Mouse (Mus musculus) forebrain, embryonic 10.5 days (tissue): ENCODE measurements at regions not wholly inside any gene's neighbourhood (a gene's known extent, or its start where the extent isn't known, plus 50 kb on each side); places are given as distances from the start of the nearest gene placed in this dataset.
A peak's percentile ranks its signal among the peaks of the same experiment; 100 is the strongest.

ENCODE experiments used
- DNase-seq: peaks from one replicate; pipeline ENCODE4 v3.0.0-alpha.2; 2017; ENCODE audit warnings: low spot score; ENCODE audit errors: extremely low spot score
- H3K27ac ChIP-seq: fragments of 300-500 bp; sonication (generic); 2 replicates; pipeline ENCODE4 v1.5.1; 2016; ENCODE audit warnings: mild to moderate bottlenecking
- H3K27me3 ChIP-seq: fragments of 300-500 bp; sonication (generic); 2 replicates; pipeline ENCODE4 v1.6.1; 2016; ENCODE audit warnings: mild to moderate bottlenecking; ENCODE audit not compliant: poor library complexity, severe bottlenecking
- H3K36me3 ChIP-seq: fragments of 300-500 bp; sonication (generic); replicated peaks from 2 replicates; pipeline ENCODE4 v1.6.1; 2016; ENCODE audit warnings: mild to moderate bottlenecking, moderate library complexity
- H3K4me1 ChIP-seq: fragments of 300-500 bp; sonication (generic); 2 replicates; pipeline ENCODE4 v1.6.1; 2016
- H3K4me3 ChIP-seq: fragments of 300-500 bp; sonication (generic); 2 replicates; pipeline ENCODE4 v1.5.1; 2016; ENCODE audit warnings: mild to moderate bottlenecking, moderate library complexity
- H3K9me3 ChIP-seq: fragments of 300-500 bp; sonication (generic); 2 replicates; pipeline ENCODE4 v1.6.1; 2016; ENCODE audit warnings: mild to moderate bottlenecking, moderate library complexity
- WGBS: fragments of 180-500 bp; shearing (Covaris S2); methylation state at CpG from one replicate; pipeline ENCODE4 v1.1.7; 2016; 5-methylcytosine and 5-hydroxymethylcytosine counted together

GRCm38 (mm10) chr4:33552856-33553255 is 242.7 kb downstream of the Rngtt start:
- Histone ChIP-seq H3K27ac (no peak overlapping the region), H3K4me1 (peaks cover 44% of the 10 kb centered on the region), H3K9me3 (peaks cover 6% of the 10 kb centered on the region; the same call in 1 of the 2 replicates), H3K36me3 (no peaks in the 10 kb centered on the region), H3K27me3 (peaks cover 17% of the 10 kb centered on the region), H3K4me3 (no peak overlapping the region)
- no peak for DNase-seq
- WGBS = 77% methylated on average over 9 of the region's 9 CpGs

DNA sequence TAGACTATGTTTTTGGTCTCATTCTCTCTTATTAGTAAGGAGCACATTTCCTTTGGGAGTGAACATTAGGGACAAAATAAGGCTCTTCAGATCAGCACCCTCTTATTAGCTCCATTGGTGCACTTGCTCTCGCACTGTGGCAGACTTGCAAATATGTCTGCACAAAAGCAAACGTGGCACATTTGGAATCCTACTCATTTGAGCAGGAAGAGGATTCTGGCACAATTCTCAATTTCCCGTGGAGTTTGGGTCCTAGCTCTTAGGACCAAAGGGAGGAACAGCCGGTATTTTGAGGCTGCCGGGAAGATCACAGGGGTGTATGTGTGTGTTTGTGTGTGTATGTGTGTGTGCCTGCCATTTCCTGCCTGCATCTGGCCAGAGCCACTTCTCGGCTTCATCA is 244.5 kb downstream of the Rngtt start:
- H3K4me3 ChIP-seq = no peak overlapping the region
- no peak overlapping the region for H3K27ac ChIP-seq
- H3K36me3 ChIP-seq = no peaks in the 10 kb centered on the region
- H3K4me1 ChIP-seq = peaks cover 37% of the 10 kb centered on the region
- 44% methylated on average over 6 of the region's 6 CpGs for WGBS
- peaks cover 6% of the 10 kb centered on the region; the same call in 1 of the 2 replicates for H3K9me3 ChIP-seq
- DNase-seq = no peak
- peaks cover 17% of the 10 kb centered on the region for H3K27me3 ChIP-seq

GRCm38 (mm10) chr4:33555231-33555933 is 245.3 kb downstream of the Rngtt start:
- peak overlapping the region; percentile 30 for H3K4me3 ChIP-seq

GRCm38 (mm10) chr4:33555966-33556365 is 245.9 kb downstream of the Rngtt start:
- WGBS = 32% methylated on average over 12 of the region's 12 CpGs
- H3K4me1 ChIP-seq = peaks cover 29% of the 10 kb centered on the region
- H3K36me3 ChIP-seq = no peaks in the 10 kb centered on the region
- peak overlapping the region; percentile 30 for H3K4me3 ChIP-seq
- DNase-seq = no peak
- 0 out of 2 replicates have a peak overlapping the region, but pooled peaks have one; percentile 51 for H3K27ac ChIP-seq
- H3K27me3 ChIP-seq = peaks cover 17% of the 10 kb centered on the region
- peaks cover 6% of the 10 kb centered on the region; the same call in 1 of the 2 replicates for H3K9me3 ChIP-seq

More at GRCm38 (mm10) chr4:33555231-33555933, 245.3 kb downstream of the Rngtt start:
- H3K27ac ChIP-seq = peak overlapping the region; percentile 51; the same call in 1 of the 2 replicates
- DNase-seq = peak; percentile 30
- peaks cover 29% of the 10 kb centered on the region for H3K4me1 ChIP-seq
- 3% methylated on average over 14 of the region's 14 CpGs for WGBS
- no peaks in the 10 kb centered on the region for H3K36me3 ChIP-seq
- peaks cover 6% of the 10 kb centered on the region; the same call in 1 of the 2 replicates for H3K9me3 ChIP-seq
- peaks cover 17% of the 10 kb centered on the region for H3K27me3 ChIP-seq

GRCm38 (mm10) chr4:33556661-33557540 is 246.8 kb downstream of the Rngtt start:
- peaks cover 29% of the 10 kb centered on the region for H3K4me1 ChIP-seq
- WGBS = 83% methylated on average over 12 of the region's 12 CpGs
- H3K27ac ChIP-seq = no peak overlapping the region
- peaks cover 6% of the 10 kb centered on the region; the same call in 1 of the 2 replicates for H3K9me3 ChIP-seq
- peaks cover 17% of the 10 kb centered on the region for H3K27me3 ChIP-seq
- no peaks in the 10 kb centered on the region for H3K36me3 ChIP-seq
- no peak overlapping the region for H3K4me3 ChIP-seq
- no peak for DNase-seq

- H3K4me1 ChIP-seq = no peaks in the 10 kb centered on the region
- WGBS = 79% methylated on average over 5 of the region's 5 CpGs
- no peaks in the 10 kb centered on the region for H3K27me3 ChIP-seq
- H3K36me3 ChIP-seq = no peaks in the 10 kb centered on the region
- no peaks in the 10 kb centered on the region for H3K9me3 ChIP-seq
- H3K27ac ChIP-seq = no peak overlapping the region
- H3K4me3 ChIP-seq = no peak overlapping the region
- no peak for DNase-seq
Observed at GRCm38 (mm10) chr4:33570274-33570673, 260.2 kb downstream of the Rngtt start.

DNA sequence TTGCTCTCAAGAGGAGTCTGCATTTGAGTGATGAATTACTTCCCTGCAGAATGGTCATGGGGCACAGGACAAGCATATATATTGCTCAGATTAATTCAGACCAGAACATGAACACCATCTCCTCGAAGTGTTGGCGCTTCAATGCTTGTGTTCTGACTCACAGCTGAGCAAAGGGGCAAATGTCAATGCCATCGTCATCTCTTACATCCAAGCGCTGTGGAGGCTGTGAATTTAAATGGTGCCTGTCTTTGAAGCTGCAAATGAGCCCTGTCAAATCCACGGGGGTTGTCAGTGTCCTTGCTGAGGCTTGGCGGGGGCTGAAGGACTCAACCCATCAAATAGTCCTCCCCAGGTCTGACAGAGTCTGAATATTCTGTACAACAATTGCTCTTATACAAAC is 261.2 kb downstream of the Rngtt start:
- H3K27me3 ChIP-seq = no peaks in the 10 kb centered on the region
- H3K36me3 ChIP-seq = no peaks in the 10 kb centered on the region
- H3K9me3 ChIP-seq = no peaks in the 10 kb centered on the region
- WGBS = 76% methylated on average over 6 of the region's 6 CpGs
- H3K4me3 ChIP-seq = no peak overlapping the region
- no peaks in the 10 kb centered on the region for H3K4me1 ChIP-seq
- no peak for DNase-seq
- no peak overlapping the region for H3K27ac ChIP-seq

GRCm38 (mm10) chr4:33577631-33578030 is 267.5 kb downstream of the Rngtt start:
- H3K9me3 ChIP-seq = peaks cover 11% of the 10 kb centered on the region; the same call in 1 of the 2 replicates
- no peaks in the 10 kb centered on the region for H3K27me3 ChIP-seq
- no peak overlapping the region for H3K27ac ChIP-seq
- WGBS = 93% methylated on average over 6 of the region's 6 CpGs
- H3K4me1 ChIP-seq = no peaks in the 10 kb centered on the region
- DNase-seq = no peak
- no peak overlapping the region for H3K4me3 ChIP-seq
- H3K36me3 ChIP-seq = no peaks in the 10 kb centered on the region

- no peak for DNase-seq
- Histone ChIP-seq H3K4me3 (no peak overlapping the region), H3K27me3 (no peaks in the 10 kb centered on the region), H3K27ac (no peak overlapping the region), H3K9me3 (peaks cover 11% of the 10 kb centered on the region; the same call in 1 of the 2 replicates), H3K36me3 (no peaks in the 10 kb centered on the region), H3K4me1 (0 out of 2 replicates have a peak, but pooled peaks cover 3% of the 10 kb centered on the region)
- WGBS = 89% methylated on average over 8 of the region's 8 CpGs
Observed at GRCm38 (mm10) chr4:33580491-33580890, 270.4 kb downstream of the Rngtt start.

DNA sequence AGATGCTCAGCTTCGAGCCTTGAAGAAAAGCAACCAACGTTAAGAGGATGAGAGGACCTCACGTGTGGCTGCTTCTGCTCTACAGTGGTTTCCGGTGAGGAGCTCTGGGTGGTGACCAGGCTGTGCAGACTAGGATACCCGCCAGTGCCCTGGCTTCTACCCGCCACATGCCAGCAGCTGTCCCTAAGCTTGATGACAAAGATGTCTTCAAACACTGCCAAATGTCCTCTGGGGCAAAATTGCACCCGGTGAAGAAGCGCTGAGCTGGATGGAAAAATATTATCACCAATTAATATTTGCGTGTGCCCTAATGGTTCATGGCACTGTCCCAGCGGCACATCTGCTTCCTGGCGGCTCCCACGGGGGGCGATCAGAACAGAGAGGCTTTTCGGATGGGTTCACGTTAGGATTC is 271.1 kb downstream of the Rngtt start:
- whole genome bisulfite sequencing = 92% methylated on average over 15 of the region's 15 CpGs
- no peak overlapping the region for H3K4me3 ChIP-seq
- H3K4me1 ChIP-seq = peaks cover 8% of the 10 kb centered on the region
- H3K27me3 ChIP-seq = 0 out of 2 replicates have a peak, but pooled peaks cover 2% of the 10 kb centered on the region
- H3K36me3 ChIP-seq = no peaks in the 10 kb centered on the region
- no peak for DNase-seq
- H3K27ac ChIP-seq = no peak overlapping the region
- H3K9me3 ChIP-seq = peaks cover 11% of the 10 kb centered on the region; the same call in 1 of the 2 replicates

- H3K4me3 ChIP-seq = no peak overlapping the region
- H3K27ac ChIP-seq = no peak overlapping the region
- no peaks in the 10 kb centered on the region for H3K36me3 ChIP-seq
- WGBS = 89% methylated on average over 17 of the region's 17 CpGs
- H3K27me3 ChIP-seq = 0 out of 2 replicates have a peak, but pooled peaks cover 2% of the 10 kb centered on the region
- no peak for DNase-seq
- H3K9me3 ChIP-seq = peaks cover 11% of the 10 kb centered on the region; the same call in 1 of the 2 replicates
- H3K4me1 ChIP-seq = peaks cover 15% of the 10 kb centered on the region
Observed at GRCm38 (mm10) chr4:33581766-33582525, 271.8 kb downstream of the Rngtt start.
